Mouse (Mus musculus) lung, adult 2 months (tissue): ENCODE results near the gene Prkcsh.

Source experiments
- CTCF ChIP-seq: fragments of 200-500 bp; IDR thresholded peaks from 2 replicates; pipeline ENCODE4 v1.5.1; 2011; ENCODE audit warnings: mild to moderate bottlenecking, low read length, control low read depth; ENCODE audit not compliant: insufficient read depth
- POLR2A ChIP-seq: fragments of 200-500 bp; IDR thresholded peaks from 2 replicates; pipeline ENCODE4 v1.6.1; 2011; ENCODE audit warnings: low read depth, mild to moderate bottlenecking, control low read depth, low read length, borderline replicate concordance; ENCODE audit errors: extremely low read depth

DNA sequence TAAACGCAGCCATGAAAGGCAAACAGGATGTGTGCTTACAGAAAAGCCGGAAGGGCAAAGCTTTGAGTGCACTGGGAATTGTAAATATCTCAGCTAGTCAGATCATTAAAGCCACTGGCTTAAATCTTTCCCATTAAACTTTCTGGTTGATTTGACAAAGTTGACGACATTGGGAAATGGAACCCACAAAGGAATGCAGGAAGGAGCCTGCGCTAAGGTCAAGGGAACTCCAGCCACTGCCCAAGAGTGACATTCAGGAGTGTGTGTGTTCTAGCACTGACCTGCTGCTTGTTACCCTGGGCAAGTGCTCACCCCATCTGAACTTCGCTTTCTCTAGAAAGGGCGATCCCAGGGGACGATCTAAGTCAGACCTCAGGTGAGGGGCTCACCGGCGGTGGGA lies 42.5 kb upstream of the Prkcsh start:
- no peak for TF ChIP-seq CTCF
- TF ChIP-seq POLR2A = no peak
